Mouse (Mus musculus) monocyte, adult 5-6 weeks (primary cell): ENCODE measurements around the gene Gm14569. TPM values are rescaled to one million over a fixed set of nuclear protein-coding genes. Genes with fewer than 3 reads are reported as not detected.

Source experiments
- ATAC-seq: fragments of 153-309, 156-312 bp; replicated peaks from 2 replicates; pipeline ENCODE4 v1.8.0; 2017; ENCODE audit warnings: mild to moderate bottlenecking; ENCODE audit not compliant: low TSS enrichment, insufficient number of reproducible peaks, severe bottlenecking, poor library complexity, low FRiP score
- total RNA-seq: library from RNA; stranded (forward); fragments of 200-1000, 200-491, 200-594 nt; gene quantifications from 3 replicates; pipeline ENCODE4 v1.2.3, GENCODE M21; 2017

Gm14569 gene
- total RNA-seq, result 0.21 TPM in 1 of 3 replicates, not detected in the others

GRCm38 (mm10) chrX:36491730-36492129, at the start of gene Gm14569:
Gene Gm14569, minus strand, starts transcription at chrX:36491830.
- no peak for ATAC-seq

DNA sequence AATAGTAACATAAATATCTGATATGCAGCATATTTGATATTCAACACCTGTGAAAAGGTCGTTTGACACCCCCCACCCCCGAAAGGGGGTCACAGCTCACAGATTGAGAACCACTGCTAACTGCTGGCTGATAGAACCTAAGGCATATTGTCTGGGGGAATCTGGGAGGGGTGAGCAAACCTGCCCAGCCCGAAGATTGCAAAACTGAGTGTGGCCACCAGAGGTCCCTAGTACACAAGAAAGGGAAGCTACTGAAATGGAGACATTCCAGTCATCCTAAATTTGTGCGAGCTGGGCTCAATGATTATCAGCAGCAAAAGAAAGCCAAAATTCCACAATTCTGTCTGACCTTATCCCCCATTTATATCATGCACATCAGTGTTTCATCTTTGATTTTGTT, 42.9 kb upstream of the Gm14569 start:
- ATAC-seq, result no peak

DNA sequence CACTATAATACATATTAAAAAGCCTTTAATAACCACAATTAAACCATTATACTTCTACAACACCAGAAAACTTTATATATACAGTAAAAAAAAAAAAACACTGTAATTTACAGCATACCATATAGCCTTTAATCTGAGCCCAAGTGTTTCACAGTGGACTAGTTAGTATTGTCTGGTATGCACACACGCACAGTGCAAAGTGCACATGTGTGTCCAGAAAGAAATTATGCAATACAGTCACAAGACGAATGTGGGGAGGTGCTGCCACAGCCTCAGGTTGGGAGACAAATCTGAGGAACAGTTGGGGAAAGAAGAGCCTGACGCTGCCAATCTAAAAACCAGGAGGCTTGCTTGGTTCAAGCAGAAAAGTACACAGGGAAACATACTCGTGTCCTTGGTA, 42.1 kb upstream of the Gm14569 start:
- ATAC-seq, result no peak

DNA sequence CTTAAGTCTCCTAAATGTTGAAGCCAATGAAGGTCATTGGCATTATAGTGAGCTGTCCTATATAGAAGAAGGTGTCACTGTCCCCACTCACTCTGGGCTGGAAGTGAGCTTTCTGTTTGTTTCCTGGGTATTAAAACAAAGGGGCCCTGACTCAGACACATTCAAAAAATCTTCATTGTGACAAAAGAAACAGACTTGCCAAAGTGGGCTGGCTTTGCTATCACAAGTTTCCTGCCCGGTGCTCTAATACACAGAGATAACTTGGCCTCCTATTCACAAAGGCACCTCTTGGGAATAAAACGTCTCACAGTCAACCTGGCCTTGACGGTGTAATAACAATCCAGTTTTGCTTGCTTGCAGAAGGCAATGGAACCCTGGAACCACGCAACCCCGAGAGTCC, 38.6 kb upstream of the Gm14569 start:
- ATAC-seq, result no peak

DNA sequence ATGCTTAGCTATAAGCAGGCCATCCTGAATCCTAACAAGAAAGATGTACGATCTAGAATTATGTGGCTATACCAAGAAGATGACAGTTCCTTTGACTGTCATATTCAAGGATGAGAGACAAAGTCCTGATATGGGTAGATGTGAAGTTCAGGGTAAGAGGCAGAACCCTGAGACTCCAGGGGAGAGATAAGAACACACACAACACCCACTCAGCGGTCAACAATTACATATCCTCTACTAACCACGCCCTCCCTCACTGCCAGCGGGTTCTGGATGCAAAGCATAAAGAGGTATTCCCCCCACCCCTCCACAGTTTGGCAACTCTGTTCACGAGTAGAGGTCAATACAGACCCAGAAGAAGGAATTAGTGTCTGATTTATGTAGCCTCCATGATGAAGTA, 32.1 kb upstream of the Gm14569 start:
- no peak for ATAC-seq

GRCm38 (mm10) chrX:36513726-36514125, 22.1 kb upstream of the Gm14569 start:
- ATAC-seq, result no peak

GRCm38 (mm10) chrX:36513231-36513630, 21.6 kb upstream of the Gm14569 start:
- no peak for ATAC-seq

DNA sequence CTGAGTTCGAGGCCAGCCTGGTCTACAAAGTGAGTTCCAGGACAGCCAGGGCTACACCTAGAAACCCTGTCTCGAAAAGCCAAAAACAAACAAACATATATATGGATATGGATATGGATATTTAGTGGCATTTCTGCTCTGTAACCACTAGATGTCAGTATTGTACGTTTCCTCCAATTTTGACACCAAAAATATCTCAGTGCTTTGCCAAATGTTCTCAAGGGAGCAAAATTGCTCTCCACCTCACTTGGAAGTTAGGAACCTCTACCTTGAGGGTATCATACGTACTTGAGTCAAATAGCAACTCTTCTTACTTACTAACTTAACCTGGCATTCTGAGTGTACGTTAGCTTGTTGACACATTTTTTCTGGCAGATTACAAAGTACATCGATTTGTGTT, 15.2 kb upstream of the Gm14569 start:
- ATAC-seq, result no peak

- no peak for ATAC-seq
Measured at GRCm38 (mm10) chrX:36489506-36489905, 2.1 kb downstream of the Gm14569 start.

DNA sequence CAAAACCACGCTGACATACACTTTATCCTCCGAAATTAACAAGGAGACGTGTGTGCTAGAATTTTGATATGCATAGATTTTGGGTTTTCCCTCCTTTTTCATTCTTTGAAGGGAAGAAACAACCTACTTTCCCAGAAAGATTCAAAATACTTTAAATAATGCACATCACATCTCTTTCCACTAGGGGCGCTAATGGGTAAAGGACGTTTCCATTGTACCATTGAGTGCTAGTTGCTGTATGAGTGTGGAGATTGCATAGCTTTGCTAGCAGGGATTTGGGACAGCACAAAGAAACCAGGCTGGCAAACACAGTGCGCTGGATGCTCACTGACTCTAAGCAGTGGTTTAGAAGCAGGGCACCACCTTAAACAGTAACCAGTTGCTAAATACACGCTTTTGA, 3.6 kb downstream of the Gm14569 start:
- ATAC-seq, result no peak

DNA sequence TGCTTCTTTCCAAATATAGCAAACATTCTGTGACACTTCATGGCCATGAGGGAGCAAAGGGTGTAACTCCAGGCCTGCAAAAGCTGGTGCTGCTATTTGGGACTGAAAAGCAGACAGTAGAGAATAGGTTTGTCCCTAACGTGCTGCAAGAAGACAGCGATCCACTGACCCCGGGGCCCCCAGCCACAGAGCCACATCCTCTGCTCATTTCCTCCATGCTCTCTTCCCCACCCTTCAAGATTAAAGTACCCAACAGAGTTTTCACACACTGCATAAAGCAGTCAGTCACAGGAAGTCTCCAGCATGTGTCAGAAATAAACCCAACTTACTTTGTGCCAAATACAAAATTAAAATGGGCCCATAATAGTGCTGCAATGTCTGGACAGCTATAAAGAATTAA, 16.8 kb downstream of the Gm14569 start:
- ATAC-seq, result no peak

DNA sequence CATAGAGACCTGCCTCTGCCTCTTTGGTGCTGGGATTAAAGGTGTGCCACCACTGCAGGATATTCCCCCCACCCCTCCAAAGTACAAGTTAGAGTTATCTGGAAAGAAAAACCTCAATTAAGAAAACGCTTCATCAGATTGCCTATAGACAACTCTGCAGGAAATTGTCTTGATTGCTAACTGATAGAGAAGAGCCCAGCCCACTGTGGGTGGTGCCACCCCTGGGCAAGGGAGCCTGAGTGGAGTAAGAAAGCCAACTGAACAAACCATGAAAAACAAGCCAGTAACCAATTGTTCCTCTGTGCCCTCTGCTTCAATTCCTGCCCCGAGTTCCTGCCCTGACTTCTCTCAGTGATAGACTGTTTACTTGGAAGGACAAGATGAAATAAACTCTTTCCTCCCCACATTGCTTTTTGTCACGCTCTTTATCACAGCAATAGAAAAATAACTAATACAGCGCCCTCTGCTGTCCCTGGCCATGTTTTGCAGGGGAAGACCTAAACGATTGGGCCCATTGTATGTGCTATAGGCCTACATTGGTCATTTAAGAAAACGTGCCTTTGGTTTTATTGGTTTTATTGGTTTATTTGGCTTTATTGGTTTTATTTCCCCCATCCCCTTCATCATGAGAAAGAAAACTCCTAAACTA, 17.4 kb downstream of the Gm14569 start:
- no peak for ATAC-seq

GRCm38 (mm10) chrX:36456031-36456430, 35.6 kb downstream of the Gm14569 start:
- no peak for ATAC-seq

DNA sequence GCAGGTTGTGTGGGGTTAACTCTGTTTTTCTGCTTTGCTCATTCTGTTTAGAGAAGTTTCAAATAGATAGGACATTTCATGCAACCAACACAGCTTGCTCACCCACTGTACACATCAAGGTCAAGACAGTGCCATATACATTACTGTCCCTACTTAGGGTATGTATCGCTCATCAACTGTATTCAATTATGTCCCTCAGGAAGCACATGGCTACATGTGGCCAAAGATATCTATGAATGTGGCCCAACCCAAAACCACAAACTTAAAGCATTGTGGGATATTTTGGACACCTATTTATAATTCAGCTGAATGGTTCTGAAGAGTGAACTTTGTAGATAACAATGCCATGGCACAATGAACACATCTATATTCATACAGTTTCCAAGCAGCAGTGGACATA, 53.7 kb downstream of the Gm14569 start:
- ATAC-seq, result no peak

DNA sequence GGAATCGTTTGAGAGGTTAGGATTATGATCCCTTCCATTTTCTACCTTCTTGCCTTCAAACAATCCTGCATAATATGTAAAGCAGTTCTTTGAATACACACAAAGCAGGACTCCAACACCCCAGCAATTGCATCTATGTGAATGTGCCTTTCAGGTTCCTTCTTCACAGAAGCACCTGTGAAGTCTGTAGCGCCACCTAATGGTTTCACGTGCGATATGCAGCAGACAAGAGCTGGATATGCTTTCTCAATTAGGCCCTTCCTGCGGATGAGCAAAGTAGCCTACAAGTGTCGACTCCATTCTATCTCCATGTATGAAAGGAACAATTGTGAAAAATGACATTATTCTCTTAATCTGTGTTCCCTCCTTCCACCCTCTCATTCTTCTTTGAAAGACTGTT, 56.6 kb downstream of the Gm14569 start:
- ATAC-seq, result no peak

- no peak for ATAC-seq
Measured at GRCm38 (mm10) chrX:36419153-36419552, 72.5 kb downstream of the Gm14569 start.

GRCm38 (mm10) chrX:36402316-36402715, 89.3 kb downstream of the Gm14569 start:
- ATAC-seq, result no peak

DNA sequence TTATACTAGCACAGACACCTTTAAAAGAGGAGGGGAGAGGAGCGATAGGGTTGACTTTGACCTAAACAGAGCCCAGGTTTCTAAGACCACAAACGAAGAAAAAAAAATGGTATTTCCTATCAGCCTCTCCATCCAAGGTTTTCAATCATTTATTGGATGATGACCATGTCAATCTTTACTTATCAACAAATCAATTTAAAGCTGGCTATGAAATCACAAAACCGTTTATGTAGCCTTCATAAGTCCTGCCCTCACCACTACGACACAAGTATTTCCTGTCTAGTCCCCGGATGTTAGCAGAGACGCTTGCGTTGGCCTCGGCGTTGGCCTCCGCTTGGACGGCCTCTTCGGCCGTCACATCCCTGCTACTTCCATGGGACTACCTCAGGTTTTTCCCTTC, 90.7 kb downstream of the Gm14569 start, which contains the start of gene Gm6268:
TSS of gene Gm6268 (plus strand) at position 301 of the 400 bp plus-strand sequence.
- no peak for ATAC-seq

DNA sequence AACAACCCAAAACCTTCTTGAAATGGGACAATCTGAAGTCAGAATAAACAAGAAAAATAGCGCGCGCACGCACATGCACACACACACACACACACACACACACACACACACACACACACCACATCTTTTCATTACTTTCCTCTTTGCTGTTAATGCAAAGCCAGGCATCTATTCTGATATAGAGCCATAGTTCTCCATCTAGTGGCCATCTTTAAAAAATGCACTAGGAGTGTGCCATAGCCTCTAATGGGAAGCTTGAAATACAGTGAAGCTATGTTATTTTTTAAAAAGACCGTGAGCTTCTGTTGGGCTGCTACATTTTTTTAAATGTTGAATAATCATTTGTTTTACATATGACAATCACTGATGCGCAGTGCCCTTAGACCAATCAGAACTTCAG, 98.4 kb downstream of the Gm14569 start:
- ATAC-seq, result no peak

DNA sequence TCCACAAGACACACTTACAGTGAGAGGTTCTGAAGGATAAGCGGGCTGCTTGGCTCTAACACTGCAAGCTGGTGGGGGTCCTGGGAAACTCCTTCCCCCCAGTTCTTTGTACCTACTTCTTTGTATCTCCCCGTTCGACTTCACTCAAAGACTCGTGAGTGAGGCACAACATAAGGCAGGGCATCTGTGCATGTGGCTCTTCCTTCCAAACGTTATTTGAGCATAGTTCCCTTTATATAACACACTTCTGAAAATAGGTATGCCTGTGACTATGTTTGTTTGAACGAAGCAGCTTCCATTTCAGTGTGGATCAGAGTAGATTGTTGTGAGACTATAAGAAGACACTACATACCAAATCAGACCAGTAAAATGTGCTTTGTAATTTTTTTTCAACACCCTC, 99.0 kb downstream of the Gm14569 start:
- no peak for ATAC-seq

- no peak for ATAC-seq
Measured at GRCm38 (mm10) chrX:36390503-36390902, 101.1 kb downstream of the Gm14569 start.
